Mouse (Mus musculus) liver, postnatal 0 days (tissue): ENCODE measurements around the gene Arf5. TPM values are rescaled to one million over a fixed set of nuclear protein-coding genes. Genes with fewer than 3 reads are reported as not detected.

Source experiments
- ATAC-seq: fragments of 200-750 bp; cut with Nextera tagmentation; 2 replicates; pipeline ENCODE4 v1.8.0; 2017; ENCODE audit warnings: mild to moderate bottlenecking, moderate library complexity
- DNase-seq: peaks from one replicate; pipeline ENCODE4 v3.0.0-alpha.2; 2016
- H3K27ac ChIP-seq: fragments of 300-500 bp; sonication (generic); 2 replicates; pipeline ENCODE4 v1.5.1; 2014; ENCODE audit warnings: antibody characterized with exemption, moderate library complexity, mild to moderate bottlenecking, low read depth
- H3K27me3 ChIP-seq: fragments of 300-500 bp; sonication (generic); 2 replicates; pipeline ENCODE4 v1.6.1; 2014; ENCODE audit warnings: low read length, control low read depth, mixed read lengths; ENCODE audit not compliant: insufficient read depth
- H3K36me3 ChIP-seq: fragments of 300-500 bp; sonication (generic); replicated peaks from 2 replicates; pipeline ENCODE4 v1.6.1; 2014; ENCODE audit warnings: mild to moderate bottlenecking, control low read depth, low read length, moderate library complexity, mixed read lengths; ENCODE audit not compliant: insufficient read depth
- H3K4me1 ChIP-seq: fragments of 300-500 bp; sonication (generic); 2 replicates; pipeline ENCODE4 v1.6.1; 2014; ENCODE audit warnings: antibody characterized with exemption, mild to moderate bottlenecking, control low read depth; ENCODE audit not compliant: insufficient read depth
- H3K4me2 ChIP-seq: fragments of 300-500 bp; sonication (generic); 2 replicates; pipeline ENCODE4 v1.6.1; 2014; ENCODE audit warnings: low read depth, mild to moderate bottlenecking, low read length, moderate library complexity, mixed read lengths
- H3K4me3 ChIP-seq: fragments of 300-500 bp; sonication (generic); 2 replicates; pipeline ENCODE4 v1.5.1; 2014; ENCODE audit warnings: low read depth, low read length
- H3K9ac ChIP-seq: fragments of 300-500 bp; sonication (generic); replicated peaks from 2 replicates; pipeline ENCODE4 v1.6.1; 2014; ENCODE audit warnings: mild to moderate bottlenecking, moderate library complexity
- H3K9me3 ChIP-seq: fragments of 300-500 bp; sonication (generic); 2 replicates; pipeline ENCODE4 v1.6.1; 2016; ENCODE audit warnings: mild to moderate bottlenecking, control low read depth, low read length, mixed read lengths
- CTCF ChIP-seq: sonication (generic); IDR thresholded peaks from 2 replicates; pipeline ENCODE4 v1.5.1; 2016; ENCODE audit warnings: antibody characterized with exemption, low read depth
- EP300 ChIP-seq: IDR thresholded peaks from 2 replicates; pipeline ENCODE4 v1.6.1; 2016; ENCODE audit warnings: antibody characterized with exemption, low read depth, mild to moderate bottlenecking
- WGBS: fragments of 180-500 bp; shearing (Covaris S2); extraction: QIAGEN DNeasy Blood & Tissue Kit; methylation state at CpG from one replicate; pipeline ENCODE4 v1.1.7; 2014; ENCODE audit not compliant: insufficient replicate concordance; 5-methylcytosine and 5-hydroxymethylcytosine counted together
- polyA plus RNA-seq: library from polyadenylated mRNA; unstranded; fragments of >200 nt; fragmentation: Nextera tagmentation; extraction: Ambion mirVana; gene quantifications from 2 replicates; pipeline ENCODE4 v1.2.1, GENCODE M21; 2015

Gene Arf5
- polyA plus RNA-seq, 1 experiment from 2014 or later, result 272 TPM

GRCm38 (mm10) chr6:28430795-28431537 lies 7.6 kb downstream of the Arf5 start:
- no peak overlapping the region for H3K9ac ChIP-seq
- H3K4me3 ChIP-seq, result no peak overlapping the region

GRCm38 (mm10) chr6:28431538-28431855 lies 8.1 kb downstream of the Arf5 start:
- no peak overlapping the region for H3K27ac ChIP-seq
- no peak for ATAC-seq
- no peak overlapping the region for H3K4me3 ChIP-seq
- H3K36me3 ChIP-seq, result peaks cover 7% of the 10 kb centered on the region
- TF ChIP-seq EP300, result no peak
- no peak overlapping the region for H3K4me2 ChIP-seq
- H3K4me1 ChIP-seq, result peaks cover 5% of the 10 kb centered on the region; the same call in 1 of the 2 replicates
- no peaks in the 10 kb centered on the region for H3K9me3 ChIP-seq
- H3K27me3 ChIP-seq, result no peaks in the 10 kb centered on the region
- no peak for DNase-seq
- 55% methylated on average over 6 of the region's 6 CpGs for WGBS
- no peak overlapping the region for H3K9ac ChIP-seq

More at GRCm38 (mm10) chr6:28430795-28431537, 7.6 kb downstream of the Arf5 start:
- peaks cover 12% of the 10 kb centered on the region for H3K36me3 ChIP-seq
- WGBS, result 69% methylated on average over 10 of the region's 10 CpGs
- H3K4me2 ChIP-seq, result no peak overlapping the region
- no peaks in the 10 kb centered on the region for H3K9me3 ChIP-seq
- ATAC-seq, result no peak
- H3K27ac ChIP-seq, result no peak overlapping the region
- H3K4me1 ChIP-seq, result peaks cover 8% of the 10 kb centered on the region
- TF ChIP-seq EP300, result no peak
- TF ChIP-seq CTCF, result no peak
- H3K27me3 ChIP-seq, result no peaks in the 10 kb centered on the region
- peak; percentile 21 for DNase-seq

GRCm38 (mm10) chr6:28447937-28448336 lies 24.6 kb downstream of the Arf5 start:
- Histone ChIP-seq H3K9me3 (no peaks in the 10 kb centered on the region), H3K36me3 (no peaks in the 10 kb centered on the region), H3K27ac (no peak overlapping the region), H3K9ac (no peak overlapping the region), H3K4me3 (no peak overlapping the region), H3K27me3 (peaks cover 23% of the 10 kb centered on the region), H3K4me2 (no peak overlapping the region), H3K4me1 (no peaks in the 10 kb centered on the region)
- 80% methylated on average over 7 of the region's 7 CpGs for WGBS
- no peak for TF ChIP-seq CTCF
- TF ChIP-seq EP300, result no peak
- DNase-seq (no peak), ATAC-seq (no peak)

GRCm38 (mm10) chr6:28449253-28449652 lies 25.9 kb downstream of the Arf5 start, which contains the start of gene Pax4:
Gene Pax4, minus strand, starts transcription at chr6:28449353.
- H3K4me1 ChIP-seq, result no peaks in the 10 kb centered on the region
- H3K27me3 ChIP-seq, result peaks cover 23% of the 10 kb centered on the region
- TF ChIP-seq CTCF, result no peak
- no peak for TF ChIP-seq EP300
- H3K4me2 ChIP-seq, result no peak within 1 kb of the TSS
- 85% methylated on average over 2 of the region's 2 CpGs for WGBS
- no peak within 1 kb of the TSS for H3K4me3 ChIP-seq
- DNase-seq, result no peak
- H3K36me3 ChIP-seq, result no peaks in the 10 kb centered on the region
- no peak within 1 kb of the TSS for H3K27ac ChIP-seq
- no peaks in the 10 kb centered on the region for H3K9me3 ChIP-seq
- H3K9ac ChIP-seq, result no peak within 1 kb of the TSS
- ATAC-seq, result no peak

GRCm38 (mm10) chr6:28450481-28450880 lies 27.1 kb downstream of the Arf5 start:
- Histone ChIP-seq H3K4me1 (no peaks in the 10 kb centered on the region), H3K4me2 (no peak overlapping the region), H3K9me3 (no peaks in the 10 kb centered on the region), H3K9ac (no peak overlapping the region), H3K27me3 (peaks cover 23% of the 10 kb centered on the region), H3K27ac (no peak overlapping the region), H3K36me3 (no peaks in the 10 kb centered on the region), H3K4me3 (no peak overlapping the region)
- DNase-seq (no peak), ATAC-seq (no peak)
- TF ChIP-seq EP300 (no peak), CTCF (no peak)
- WGBS, result 13% methylated on average over 5 of the region's 5 CpGs

GRCm38 (mm10) chr6:28450977-28451376 lies 27.6 kb downstream of the Arf5 start:
- WGBS, result 5% methylated on average over 12 of the region's 12 CpGs
- H3K4me3 ChIP-seq, result no peak overlapping the region
- DNase-seq, result no peak
- ATAC-seq, result no peak
- no peak overlapping the region for H3K27ac ChIP-seq
- H3K27me3 ChIP-seq, result peaks cover 23% of the 10 kb centered on the region
- H3K4me2 ChIP-seq, result no peak overlapping the region
- no peaks in the 10 kb centered on the region for H3K9me3 ChIP-seq
- H3K4me1 ChIP-seq, result no peaks in the 10 kb centered on the region
- no peak overlapping the region for H3K9ac ChIP-seq
- TF ChIP-seq CTCF (no peak), EP300 (no peak)
- H3K36me3 ChIP-seq, result no peaks in the 10 kb centered on the region
